In the genomic region with DNA sequence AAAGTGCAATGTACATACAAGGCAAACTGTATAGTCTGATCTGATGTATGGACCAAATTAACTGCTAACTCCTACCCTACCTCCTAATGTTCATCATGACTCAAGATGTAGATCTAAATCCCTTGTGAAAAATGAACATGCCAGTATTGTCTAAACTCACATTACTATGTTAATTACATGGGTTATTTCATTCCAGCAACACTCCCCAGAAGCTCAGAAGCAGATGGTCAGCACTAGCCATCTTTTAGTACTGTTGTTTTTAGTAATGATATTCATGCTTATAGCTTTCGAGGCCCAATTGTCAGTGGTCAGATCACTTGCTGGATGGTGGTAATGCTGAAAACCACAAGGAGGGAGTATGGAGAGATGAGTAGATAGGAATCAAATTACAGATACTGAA, we compare ENCODE assay signal across 16 mouse cellular contexts.
A peak's percentile ranks its signal among the peaks of the same experiment; 100 is the strongest.
DNase-seq lines count a peak whose midpoint lies in the region; ATAC-seq and TF ChIP-seq lines count a peak whose summit lies in the region.
"Had no signal": no experiment of that assay in that cellular context is flagged by ENCODE, and none has a peak within 500 bp of the region (broad histone marks: within the 10 kb centered on the region; RNA-seq: fewer than 3 reads in every experiment).

No protein-coding gene starts in this region.

- DNase-seq in kidney, adult 2 months, result no peak
- DNase-seq in kidney, adult 9 months, result no peak
- peak; percentile 24 for DNase-seq in MN1 (ENCODE audit: low spot score)
- no peak for DNase-seq in frontal cortex, postnatal 14 days (ENCODE audit: low spot score in 2 of 2)
- DNase-seq: adrenal gland, postnatal 14 days; cerebellum, adult 9-10 months; heart, postnatal 36 days; lung, postnatal 4 days; right cerebral cortex, postnatal 14 days; spleen, adult 18-20 months; thymus, postnatal 25 days had no signal

- no peaks in the 10 kb centered on the region for H3K9me3 ChIP-seq in forebrain, embryonic 16.5 days (ENCODE audit: control insufficient read depth, low read length)
- H3K9me3 ChIP-seq in forebrain, embryonic 13.5 days (replicated peaks), result no peaks in the 10 kb centered on the region
- H3K9me3 ChIP-seq in neural tube, embryonic 15.5 days (replicated peaks), result no peaks in the 10 kb centered on the region
- H3K9me3 ChIP-seq: heart, embryonic 15.5 days had no signal

- peaks cover 12% of the 10 kb centered on the region for H3K4me1 ChIP-seq in forebrain, embryonic 16.5 days (replicated peaks; ENCODE audit: control insufficient read depth, insufficient read depth, low read length)
- peaks cover 9% of the 10 kb centered on the region; the same call in 1 of the 2 replicates for H3K4me1 ChIP-seq in forebrain, embryonic 13.5 days
- H3K4me1 ChIP-seq in kidney, adult 2 months (ENCODE audit: control insufficient read depth, insufficient read depth, low read length), result peaks cover 20% of the 10 kb centered on the region; the same call in 1 of the 2 replicates
- peaks cover 15% of the 10 kb centered on the region; the same call in 1 of the 2 replicates for H3K4me1 ChIP-seq in neural tube, embryonic 15.5 days
- H3K4me1 ChIP-seq: heart, embryonic 15.5 days had no signal

- no peak for TF ChIP-seq CTCF in kidney, adult 2 months (conservative IDR thresholded peaks at IDR 0.05; ENCODE audit: insufficient read depth, insufficient read length, low read depth, low read length)

- no peaks in the 10 kb centered on the region for H3K36me3 ChIP-seq in forebrain, embryonic 16.5 days (ENCODE audit: control insufficient read depth, insufficient read depth)
- H3K36me3 ChIP-seq in forebrain, embryonic 13.5 days (ENCODE audit: poor library complexity, severe bottlenecking), result no peaks in the 10 kb centered on the region
- no peaks in the 10 kb centered on the region for H3K36me3 ChIP-seq in kidney, adult 2 months (ENCODE audit: control insufficient read depth, insufficient read depth, low read length)
- no peaks in the 10 kb centered on the region for H3K36me3 ChIP-seq in neural tube, embryonic 15.5 days
- H3K36me3 ChIP-seq: heart, embryonic 15.5 days had no signal

- 0 out of 2 replicates have a peak, but pooled peaks have one; percentile 36 for ATAC-seq in forebrain, embryonic 16.5 days
- no peak for ATAC-seq in forebrain, embryonic 13.5 days
- ATAC-seq in neural tube, embryonic 15.5 days (ENCODE audit: low FRiP score), result peak; percentile 21; the same call in 1 of the 2 replicates
- ATAC-seq: midbrain, embryonic 16.5 days had no signal

- no peak overlapping the region for H3K9ac ChIP-seq in forebrain, embryonic 16.5 days (replicated peaks; ENCODE audit: low read depth, low read length)
- H3K9ac ChIP-seq in forebrain, embryonic 13.5 days, result no peak overlapping the region
- no peak overlapping the region for H3K9ac ChIP-seq in neural tube, embryonic 15.5 days (replicated peaks)
- H3K9ac ChIP-seq: heart, embryonic 15.5 days had no signal

- H3K27ac ChIP-seq in forebrain, embryonic 16.5 days (ENCODE audit: low read length), result 0 out of 2 replicates have a peak overlapping the region, but pooled peaks have one; percentile 31
- no peak overlapping the region for H3K27ac ChIP-seq in forebrain, embryonic 13.5 days
- H3K27ac ChIP-seq in kidney, adult 2 months (ENCODE audit: insufficient read depth, low read depth, low read length), result peak overlapping the region; percentile 83
- H3K27ac ChIP-seq in neural tube, embryonic 15.5 days (replicated peaks), result no peak overlapping the region
- H3K27ac ChIP-seq: heart, embryonic 15.5 days had no signal

- no peak overlapping the region for H3K4me3 ChIP-seq in forebrain, embryonic 16.5 days (replicated peaks; ENCODE audit: low read length)
- H3K4me3 ChIP-seq in forebrain, embryonic 13.5 days, result no peak overlapping the region
- H3K4me3 ChIP-seq in kidney, adult 2 months (ENCODE audit: insufficient read depth, low read depth, low read length), result no peak overlapping the region
- no peak overlapping the region for H3K4me3 ChIP-seq in neural tube, embryonic 15.5 days (replicated peaks)
- H3K4me3 ChIP-seq: heart, embryonic 15.5 days had no signal

- TF ChIP-seq POLR2A in kidney, adult 2 months (IDR thresholded peaks at IDR 0.05; ENCODE audit: low read depth, low read length), result no peak

- WGBS in forebrain, embryonic 16.5 days, result 32% methylated on average over 1 of the region's 1 CpGs
- WGBS in forebrain, embryonic 13.5 days, result 51% methylated on average over 1 of the region's 1 CpGs
- WGBS in kidney, adult 2 months, result 83% methylated on average over 1 of the region's 1 CpGs
- 24% methylated on average over 1 of the region's 1 CpGs for WGBS in neural tube, embryonic 15.5 days

- H3K4me2 ChIP-seq in forebrain, embryonic 16.5 days (ENCODE audit: low read length), result no peak overlapping the region
- H3K4me2 ChIP-seq in forebrain, embryonic 13.5 days, result no peak overlapping the region
- H3K4me2 ChIP-seq in neural tube, embryonic 15.5 days, result no peak overlapping the region
- H3K4me2 ChIP-seq: heart, embryonic 15.5 days had no signal

- H3K27me3 ChIP-seq in forebrain, embryonic 16.5 days (replicated peaks; ENCODE audit: control insufficient read depth, insufficient read depth, low read length), result no peaks in the 10 kb centered on the region
- H3K27me3 ChIP-seq in forebrain, embryonic 13.5 days, result no peaks in the 10 kb centered on the region
- no peaks in the 10 kb centered on the region for H3K27me3 ChIP-seq in kidney, adult 2 months (replicated peaks; ENCODE audit: control insufficient read depth, insufficient read depth, low read length)
- no peaks in the 10 kb centered on the region for H3K27me3 ChIP-seq in neural tube, embryonic 15.5 days (replicated peaks)
- H3K27me3 ChIP-seq: heart, embryonic 15.5 days had no signal

Comparison
In these comparisons a context has a peak if more than half of its experiments do, and no peak if none do; other contexts are left out.
1. H3K27ac ChIP-seq: peak in forebrain, embryonic 16.5 days (single experiment) and kidney, adult 2 months (single experiment); none in forebrain, embryonic 13.5 days (single experiment) and neural tube, embryonic 15.5 days (single experiment).